Comparison of ENCODE assay signal across 24 mouse cellular contexts in genomic region chr8:90817293-90817692, GRCm38 (mm10). TPM values are rescaled to one million over a fixed set of nuclear protein-coding genes. Genes with fewer than 3 reads are reported as not detected.
DNase-seq lines count a peak whose midpoint lies in the region; ATAC-seq and TF ChIP-seq lines count a peak whose summit lies in the region.
"Had no signal": no experiment of that assay in that cellular context is flagged by ENCODE, and none has a peak within 500 bp of the region (broad histone marks: within the 10 kb centered on the region; RNA-seq: fewer than 3 reads in every experiment).

TSS of gene Gm19935 (minus strand) at chr8:90817393.

- WGBS in forebrain, embryonic 16.5 days = 87% methylated on average over 2 of the region's 2 CpGs
- 87% methylated on average over 2 of the region's 2 CpGs for WGBS in forebrain, embryonic 11.5 days
- WGBS in midbrain, embryonic 11.5 days = 73% methylated on average over 2 of the region's 2 CpGs
- 84% methylated on average over 2 of the region's 2 CpGs for WGBS in midbrain, postnatal 0 days
- 58% methylated on average over 2 of the region's 2 CpGs for WGBS in embryonic facial prominence, embryonic 15.5 days
- 85% methylated on average over 2 of the region's 2 CpGs for WGBS in neural tube, embryonic 14.5 days

- H3K36me3 ChIP-seq in forebrain, embryonic 16.5 days (ENCODE audit: control insufficient read depth, insufficient read depth) = no peaks in the 10 kb centered on the region
- no peaks in the 10 kb centered on the region for H3K36me3 ChIP-seq in forebrain, embryonic 11.5 days (ENCODE audit: control insufficient read depth, insufficient read depth, low read length)
- no peaks in the 10 kb centered on the region for H3K36me3 ChIP-seq in midbrain, embryonic 11.5 days (ENCODE audit: control insufficient read depth, insufficient read depth, low read length)
- H3K36me3 ChIP-seq in midbrain, postnatal 0 days (ENCODE audit: insufficient read depth, low read length) = no peaks in the 10 kb centered on the region
- H3K36me3 ChIP-seq in embryonic facial prominence, embryonic 15.5 days = no peaks in the 10 kb centered on the region
- no peaks in the 10 kb centered on the region for H3K36me3 ChIP-seq in neural tube, embryonic 14.5 days (ENCODE audit: control insufficient read depth, insufficient read depth, low read length)
- H3K36me3 ChIP-seq: embryonic facial prominence, embryonic 12.5 days; heart, embryonic 10.5 days had no signal

- peak within 1 kb of the TSS; percentile 5 for H3K4me2 ChIP-seq in forebrain, embryonic 16.5 days (ENCODE audit: low read length)
- no peak within 1 kb of the TSS for H3K4me2 ChIP-seq in forebrain, embryonic 11.5 days (ENCODE audit: low read depth, low read length, severe bottlenecking)
- H3K4me2 ChIP-seq in midbrain, embryonic 11.5 days = no peak within 1 kb of the TSS
- H3K4me2 ChIP-seq in midbrain, postnatal 0 days (ENCODE audit: low read depth, low read length, poor library complexity, severe bottlenecking) = no peak within 1 kb of the TSS
- no peak within 1 kb of the TSS for H3K4me2 ChIP-seq in embryonic facial prominence, embryonic 15.5 days (replicated peaks)
- H3K4me2 ChIP-seq in neural tube, embryonic 14.5 days (ENCODE audit: low read depth, low read length) = 0 out of 2 replicates have a peak within 1 kb of the TSS, but pooled peaks have one; percentile 6
- H3K4me2 ChIP-seq: embryonic facial prominence, embryonic 12.5 days; liver, embryonic 11.5 days had no signal

- peaks cover 11% of the 10 kb centered on the region for H3K4me1 ChIP-seq in forebrain, embryonic 16.5 days (replicated peaks; ENCODE audit: control insufficient read depth, insufficient read depth, low read length)
- H3K4me1 ChIP-seq in forebrain, embryonic 11.5 days (replicated peaks; ENCODE audit: control insufficient read depth, insufficient read depth, low read length) = no peaks in the 10 kb centered on the region
- no peaks in the 10 kb centered on the region for H3K4me1 ChIP-seq in midbrain, embryonic 11.5 days (ENCODE audit: control insufficient read depth, insufficient read depth, low read length)
- H3K4me1 ChIP-seq in midbrain, postnatal 0 days (ENCODE audit: insufficient read depth, low read length) = no peaks in the 10 kb centered on the region
- no peaks in the 10 kb centered on the region for H3K4me1 ChIP-seq in embryonic facial prominence, embryonic 15.5 days
- H3K4me1 ChIP-seq in neural tube, embryonic 14.5 days (ENCODE audit: control insufficient read depth, insufficient read depth, low read length) = 0 out of 2 replicates have a peak, but pooled peaks cover 6% of the 10 kb centered on the region
- H3K4me1 ChIP-seq: embryonic facial prominence, embryonic 12.5 days had no signal

- no peaks in the 10 kb centered on the region for H3K9me3 ChIP-seq in forebrain, embryonic 16.5 days (ENCODE audit: control insufficient read depth, low read length)
- H3K9me3 ChIP-seq in forebrain, embryonic 11.5 days (ENCODE audit: control insufficient read depth, low read length) = no peaks in the 10 kb centered on the region
- H3K9me3 ChIP-seq in midbrain, embryonic 11.5 days (ENCODE audit: control insufficient read depth, low read length) = no peaks in the 10 kb centered on the region
- no peaks in the 10 kb centered on the region for H3K9me3 ChIP-seq in midbrain, postnatal 0 days (ENCODE audit: low read length)
- H3K9me3 ChIP-seq in embryonic facial prominence, embryonic 15.5 days (replicated peaks) = no peaks in the 10 kb centered on the region
- H3K9me3 ChIP-seq in neural tube, embryonic 14.5 days (ENCODE audit: control insufficient read depth, low read length) = no peaks in the 10 kb centered on the region
- H3K9me3 ChIP-seq: embryonic facial prominence, embryonic 12.5 days; heart, embryonic 10.5 days had no signal

- no peak for DNase-seq in forebrain, embryonic 11.5 days (ENCODE audit: low spot score)
- peak; percentile 39 for DNase-seq in midbrain, embryonic 11.5 days (ENCODE audit: low spot score, missing footprints)
- no peak for DNase-seq in midbrain, postnatal 0 days (ENCODE audit: low spot score)
- no peak for DNase-seq in left cerebral cortex, adult 9 months (ENCODE audit: low spot score in 2 of 2)
- DNase-seq in right cerebral cortex, postnatal 14 days = no peak
- DNase-seq: adrenal gland, adult 2 months; B cell, adult 2 months; cerebellum, adult 9-10 months; kidney, adult 2 months; kidney, postnatal 14 days; lung, adult 18-20 months; lung, postnatal 36 days; thymus, postnatal 25 days had no signal

- no peak for ATAC-seq in forebrain, embryonic 16.5 days
- no peak for ATAC-seq in forebrain, embryonic 11.5 days (replicated peaks; ENCODE audit: low FRiP score)
- ATAC-seq in midbrain, embryonic 11.5 days (ENCODE audit: low FRiP score) = no peak
- no peak for ATAC-seq in midbrain, postnatal 0 days (ENCODE audit: low FRiP score)
- peak; percentile 34; the same call in 1 of the 2 replicates for ATAC-seq in embryonic facial prominence, embryonic 15.5 days (ENCODE audit: insufficient number of reproducible peaks, low FRiP score, low TSS enrichment, low read depth)
- no peak for ATAC-seq in neural tube, embryonic 14.5 days (ENCODE audit: low read depth)

- H3K4me3 ChIP-seq in forebrain, embryonic 16.5 days (replicated peaks; ENCODE audit: low read length) = no peak within 1 kb of the TSS
- H3K4me3 ChIP-seq in forebrain, embryonic 11.5 days (ENCODE audit: low read depth, low read length) = no peak within 1 kb of the TSS
- H3K4me3 ChIP-seq in midbrain, embryonic 11.5 days (ENCODE audit: low read depth, low read length) = no peak within 1 kb of the TSS
- no peak within 1 kb of the TSS for H3K4me3 ChIP-seq in midbrain, postnatal 0 days (ENCODE audit: low read depth, low read length)
- H3K4me3 ChIP-seq in embryonic facial prominence, embryonic 15.5 days (replicated peaks) = no peak within 1 kb of the TSS
- H3K4me3 ChIP-seq in neural tube, embryonic 14.5 days (ENCODE audit: low read depth, low read length) = no peak within 1 kb of the TSS
- H3K4me3 ChIP-seq: embryonic facial prominence, embryonic 12.5 days; heart, embryonic 10.5 days; left cerebral cortex, adult 2 months had no signal

- no peak within 1 kb of the TSS for H3K9ac ChIP-seq in forebrain, embryonic 16.5 days (replicated peaks; ENCODE audit: low read depth, low read length)
- H3K9ac ChIP-seq in forebrain, embryonic 11.5 days (ENCODE audit: low read length) = no peak within 1 kb of the TSS; the same call in 1 of the 2 replicates
- no peak within 1 kb of the TSS for H3K9ac ChIP-seq in midbrain, embryonic 11.5 days (ENCODE audit: low read length)
- H3K9ac ChIP-seq in midbrain, postnatal 0 days (replicated peaks; ENCODE audit: low read length, poor library complexity, severe bottlenecking) = no peak within 1 kb of the TSS
- H3K9ac ChIP-seq in embryonic facial prominence, embryonic 15.5 days = no peak within 1 kb of the TSS
- no peak within 1 kb of the TSS for H3K9ac ChIP-seq in neural tube, embryonic 14.5 days (replicated peaks; ENCODE audit: low read depth, low read length)
- H3K9ac ChIP-seq: embryonic facial prominence, embryonic 12.5 days had no signal

- H3K27me3 ChIP-seq in forebrain, embryonic 16.5 days (replicated peaks; ENCODE audit: control insufficient read depth, insufficient read depth, low read length) = no peaks in the 10 kb centered on the region
- no peaks in the 10 kb centered on the region for H3K27me3 ChIP-seq in forebrain, embryonic 11.5 days (ENCODE audit: control insufficient read depth, insufficient read depth, low read length)
- no peaks in the 10 kb centered on the region for H3K27me3 ChIP-seq in midbrain, embryonic 11.5 days (ENCODE audit: control insufficient read depth, insufficient read depth, low read length)
- no peaks in the 10 kb centered on the region for H3K27me3 ChIP-seq in midbrain, postnatal 0 days (ENCODE audit: insufficient read depth, low read length)
- no peaks in the 10 kb centered on the region for H3K27me3 ChIP-seq in embryonic facial prominence, embryonic 15.5 days
- no peaks in the 10 kb centered on the region for H3K27me3 ChIP-seq in neural tube, embryonic 14.5 days (ENCODE audit: control insufficient read depth, insufficient read depth, low read length)
- H3K27me3 ChIP-seq: embryonic facial prominence, embryonic 12.5 days had no signal

- no peak for TF ChIP-seq CTCF in midbrain, postnatal 0 days (IDR thresholded peaks at IDR 0.05)

- no peak within 1 kb of the TSS for H3K27ac ChIP-seq in forebrain, embryonic 16.5 days (ENCODE audit: low read length)
- H3K27ac ChIP-seq in forebrain, embryonic 11.5 days (ENCODE audit: low read depth, low read length) = no peak within 1 kb of the TSS
- no peak within 1 kb of the TSS for H3K27ac ChIP-seq in midbrain, embryonic 11.5 days (ENCODE audit: low read depth, low read length)
- H3K27ac ChIP-seq in midbrain, postnatal 0 days (ENCODE audit: low read depth, low read length) = no peak within 1 kb of the TSS; the same call in 1 of the 2 replicates
- H3K27ac ChIP-seq in embryonic facial prominence, embryonic 15.5 days (replicated peaks) = 0 out of 2 replicates have a peak within 1 kb of the TSS, but pooled peaks have one; percentile 39
- H3K27ac ChIP-seq in neural tube, embryonic 14.5 days (ENCODE audit: low read depth, low read length) = peak within 1 kb of the TSS; percentile 57
- H3K27ac ChIP-seq: embryonic facial prominence, embryonic 12.5 days; heart, embryonic 10.5 days; left cerebral cortex, adult 2 months; stomach, postnatal 0 days had no signal

RNA-seq across cellular contexts. Expression of gene Gm19935, which starts in this region (rescaled TPM):
- polyA plus RNA-seq in forebrain, embryonic 16.5 days (2015; fragmentation: Nextera tagmentation; extraction: Ambion mirVana) = 0.58 and 0.60 TPM in 2 replicates
- polyA plus RNA-seq in forebrain, embryonic 11.5 days (2014; fragmentation: Nextera tagmentation; extraction: Ambion mirVana) = not detected in 2 replicates
- not detected in 2 replicates for polyA plus RNA-seq in midbrain, embryonic 11.5 days (2014; fragmentation: Nextera tagmentation; extraction: Ambion mirVana)
- total RNA-seq in midbrain, postnatal 0 days (2014; rRNA removed) = 1.4 and 1.8 TPM in 2 replicates
- 1.8 and 2.5 TPM in 2 replicates for polyA plus RNA-seq in midbrain, postnatal 0 days (2015; fragmentation: Nextera tagmentation; extraction: Ambion mirVana)
- 4.8 and 6.7 TPM in 2 replicates for polyA plus RNA-seq in embryonic facial prominence, embryonic 15.5 days (2015; fragmentation: Nextera tagmentation; extraction: Ambion mirVana)
- 2.2 and 3.3 TPM in 2 replicates for polyA plus RNA-seq in neural tube, embryonic 14.5 days (2014; fragmentation: Nextera tagmentation; extraction: Ambion mirVana)
- total RNA-seq: adrenal gland, adult 2 months; gastrocnemius, postnatal 4 days; megakaryocyte-erythroid progenitor cell, adult 5-6 weeks had no signal
- polyA plus RNA-seq: adrenal gland, adult 2 months; embryonic facial prominence, embryonic 12.5 days; heart, embryonic 10.5 days; limb, embryonic 11.5 days; liver, embryonic 11.5 days had no signal

Comparison
In these comparisons a context has a peak if more than half of its experiments do, and no peak if none do; other contexts are left out.
1. H3K4me2 ChIP-seq: peak in forebrain, embryonic 16.5 days (single experiment) and neural tube, embryonic 14.5 days (single experiment); none in forebrain, embryonic 11.5 days (single experiment), midbrain, embryonic 11.5 days (single experiment), midbrain, postnatal 0 days (single experiment) and embryonic facial prominence, embryonic 15.5 days (single experiment).
2. Peak in DNase-seq in midbrain, embryonic 11.5 days; RNA of the gene not detected or under 1 TPM.
3. H3K27ac ChIP-seq: peak in embryonic facial prominence, embryonic 15.5 days (single experiment) and neural tube, embryonic 14.5 days (single experiment); none in forebrain, embryonic 16.5 days (single experiment), forebrain, embryonic 11.5 days (single experiment), midbrain, embryonic 11.5 days (single experiment) and midbrain, postnatal 0 days (single experiment).